Mouse (Mus musculus) cortical plate, adult 2 months (tissue): Measurements from ENCODE around the gene Tiam1. TPM values are rescaled to one million over a fixed set of nuclear protein-coding genes. Genes with fewer than 3 reads are reported as not detected.
A peak's percentile ranks its signal among the peaks of the same experiment; 100 is the strongest.

Experiments used
- H3K27ac ChIP-seq: fragments of 200-500 bp; 2 replicates; pipeline ENCODE4 v1.5.1; 2012; ENCODE audit warnings: low read length, control low read depth, inconsistent platforms; ENCODE audit not compliant: insufficient read depth
- H3K4me1 ChIP-seq: fragments of 200-500 bp; 2 replicates; pipeline ENCODE4 v1.6.1; 2011; ENCODE audit warnings: low read length; ENCODE audit not compliant: control insufficient read depth, insufficient read depth
- H3K4me3 ChIP-seq: fragments of 200-500 bp; 2 replicates; pipeline ENCODE4 v1.5.1; 2011; ENCODE audit warnings: mild to moderate bottlenecking, low read length, control low read depth; ENCODE audit not compliant: insufficient read depth
- CTCF ChIP-seq: fragments of 200-500 bp; IDR thresholded peaks from 2 replicates; pipeline ENCODE4 v1.5.1; 2011; ENCODE audit warnings: mild to moderate bottlenecking, control low read depth, low read length; ENCODE audit not compliant: insufficient read depth; ENCODE audit errors: extremely low read depth
- POLR2A ChIP-seq: fragments of 200-500 bp; IDR thresholded peaks from 2 replicates; pipeline ENCODE4 v1.6.1; 2011; ENCODE audit warnings: mild to moderate bottlenecking, low read length, control low read depth; ENCODE audit not compliant: insufficient read depth; ENCODE audit errors: extremely low read depth
- polyA plus RNA-seq: library from polyadenylated mRNA; depleted of rRNA; stranded (reverse); fragments of >200 nt; gene quantifications from 2 replicates; pipeline ENCODE4 v1.2.3, GENCODE M21; 2012

Gene Tiam1
- polyA plus RNA-seq, 1 experiment = 28.7 TPM

- Histone ChIP-seq H3K4me1 (no peaks in the 10 kb centered on the region), H3K27ac (no peak overlapping the region), H3K4me3 (no peak overlapping the region)
- no peak for TF ChIP-seq POLR2A
- no peak; the same call in 1 of the 2 replicates for TF ChIP-seq CTCF
Observed at GRCm38 (mm10) chr16:90119969-90120368, 23.6 kb downstream of the Tiam1 start.

GRCm38 (mm10) chr16:90116637-90117182, 26.9 kb downstream of the Tiam1 start:
- H3K27ac ChIP-seq = no peak overlapping the region
- TF ChIP-seq CTCF (no peak), POLR2A (no peak)
- H3K4me3 ChIP-seq = no peak overlapping the region
- H3K4me1 ChIP-seq = no peaks in the 10 kb centered on the region

- Histone ChIP-seq H3K27ac (no peak overlapping the region), H3K4me1 (no peaks in the 10 kb centered on the region), H3K4me3 (no peak overlapping the region)
- TF ChIP-seq POLR2A (no peak), CTCF (no peak)
Observed at GRCm38 (mm10) chr16:90112577-90113155, 30.9 kb downstream of the Tiam1 start.

GRCm38 (mm10) chr16:90109500-90109899, 34.1 kb downstream of the Tiam1 start:
- H3K4me1 ChIP-seq = peaks cover 5% of the 10 kb centered on the region
- no peak overlapping the region for H3K27ac ChIP-seq
- H3K4me3 ChIP-seq = no peak overlapping the region
- TF ChIP-seq POLR2A = no peak
- TF ChIP-seq CTCF = no peak

- no peak for TF ChIP-seq CTCF
- no peak for TF ChIP-seq POLR2A
- H3K4me1 ChIP-seq = peaks cover 11% of the 10 kb centered on the region
- H3K27ac ChIP-seq = 0 out of 2 replicates have a peak overlapping the region, but pooled peaks have one; percentile 18
- no peak overlapping the region for H3K4me3 ChIP-seq
Observed at GRCm38 (mm10) chr16:90104714-90105459, 38.7 kb downstream of the Tiam1 start.

- H3K27ac ChIP-seq = no peak overlapping the region
- peaks cover 11% of the 10 kb centered on the region for H3K4me1 ChIP-seq
- no peak overlapping the region for H3K4me3 ChIP-seq
- TF ChIP-seq CTCF (no peak), POLR2A (no peak)
Observed at GRCm38 (mm10) chr16:90103726-90104125, 39.8 kb downstream of the Tiam1 start.

- TF ChIP-seq CTCF = no peak
- TF ChIP-seq POLR2A = no peak
- no peak overlapping the region for H3K27ac ChIP-seq
- H3K4me1 ChIP-seq = peaks cover 11% of the 10 kb centered on the region
- no peak overlapping the region for H3K4me3 ChIP-seq
Observed at GRCm38 (mm10) chr16:90102596-90102995, 41.0 kb downstream of the Tiam1 start.

- Histone ChIP-seq H3K4me1 (0 out of 2 replicates have a peak, but pooled peaks cover 1% of the 10 kb centered on the region), H3K4me3 (no peak overlapping the region), H3K27ac (no peak overlapping the region)
- TF ChIP-seq CTCF (no peak), POLR2A (no peak)
Observed at GRCm38 (mm10) chr16:90098191-90098605, 45.4 kb downstream of the Tiam1 start.

GRCm38 (mm10) chr16:90097769-90098168, 45.8 kb downstream of the Tiam1 start:
- Histone ChIP-seq H3K4me3 (no peak overlapping the region), H3K4me1 (0 out of 2 replicates have a peak, but pooled peaks cover under 1% of the 10 kb centered on the region), H3K27ac (no peak overlapping the region)
- TF ChIP-seq CTCF (no peak), POLR2A (no peak)

- no peak for TF ChIP-seq POLR2A
- no peak for TF ChIP-seq CTCF
- peaks cover 3% of the 10 kb centered on the region; the same call in 1 of the 2 replicates for H3K4me1 ChIP-seq
- no peak overlapping the region for H3K4me3 ChIP-seq
- no peak overlapping the region for H3K27ac ChIP-seq
Observed at GRCm38 (mm10) chr16:90096011-90096410, 47.6 kb downstream of the Tiam1 start.
